Mouse (Mus musculus) midbrain, embryonic 14.5 days (tissue): Measurements from ENCODE around the gene Mtss1l. TPM values are rescaled to one million over a fixed set of nuclear protein-coding genes. Genes with fewer than 3 reads are reported as not detected.

ENCODE experiments used
- ATAC-seq: fragments of 200-750 bp; cut with Nextera tagmentation; 2 replicates; pipeline ENCODE4 v1.8.0; 2017; ENCODE audit warnings: moderate number of reproducible peaks, moderate library complexity; ENCODE audit not compliant: low FRiP score, low TSS enrichment
- DNase-seq: peaks from one replicate; pipeline ENCODE4 v3.0.0-alpha.2; 2015
- H3K27ac ChIP-seq: fragments of 300-500 bp; sonication (generic); replicated peaks from 2 replicates; pipeline ENCODE4 v1.5.1; 2014; ENCODE audit warnings: mild to moderate bottlenecking, low read depth, low read length, moderate library complexity
- H3K27me3 ChIP-seq: fragments of 300-500 bp; sonication (generic); 2 replicates; pipeline ENCODE4 v1.6.1; 2014; ENCODE audit warnings: low read length, control low read depth, mixed read lengths; ENCODE audit not compliant: control insufficient read depth, insufficient read depth
- H3K36me3 ChIP-seq: fragments of 300-500 bp; sonication (generic); 2 replicates; pipeline ENCODE4 v1.6.1; 2014; ENCODE audit warnings: low read length, control low read depth; ENCODE audit not compliant: control insufficient read depth, insufficient read depth
- H3K4me1 ChIP-seq: fragments of 300-500 bp; sonication (generic); 2 replicates; pipeline ENCODE4 v1.6.1; 2014; ENCODE audit warnings: mild to moderate bottlenecking, antibody characterized with exemption, low read length, control low read depth; ENCODE audit not compliant: control insufficient read depth, insufficient read depth
- H3K4me2 ChIP-seq: fragments of 300-500 bp; sonication (generic); 2 replicates; pipeline ENCODE4 v1.6.1; 2014; ENCODE audit warnings: mild to moderate bottlenecking, low read length, moderate library complexity
- H3K4me3 ChIP-seq: fragments of 300-500 bp; sonication (generic); replicated peaks from 2 replicates; pipeline ENCODE4 v1.5.1; 2014; ENCODE audit warnings: low read depth, low read length
- H3K9ac ChIP-seq: fragments of 300-500 bp; sonication (generic); replicated peaks from 2 replicates; pipeline ENCODE4 v1.6.1; 2014; ENCODE audit warnings: mild to moderate bottlenecking, low read length, moderate library complexity
- H3K9me3 ChIP-seq: fragments of 300-500 bp; sonication (generic); 2 replicates; pipeline ENCODE4 v1.6.1; 2016; ENCODE audit warnings: low read length, control low read depth, mixed read lengths; ENCODE audit not compliant: control insufficient read depth
- WGBS: fragments of 180-500 bp; shearing (Covaris S2); extraction: QIAGEN DNeasy Blood & Tissue Kit; methylation state at CpG from one replicate; pipeline ENCODE4 v1.1.7; 2014; 5-methylcytosine and 5-hydroxymethylcytosine counted together
- polyA plus RNA-seq: library from polyadenylated mRNA; unstranded; fragments of >200 nt; fragmentation: Nextera tagmentation; extraction: Ambion mirVana; gene quantifications from 2 replicates; pipeline ENCODE4 v1.2.1, GENCODE M21; 2014

Gene Mtss1l
- polyA plus RNA-seq, 1 experiment from 2014 or later, result 27.5 TPM

- DNase-seq, result no peak
- H3K4me1 ChIP-seq, result no peaks in the 10 kb centered on the region
- no peaks in the 10 kb centered on the region for H3K9me3 ChIP-seq
- no peaks in the 10 kb centered on the region for H3K27me3 ChIP-seq
- WGBS, result 58% methylated on average over 15 of the region's 15 CpGs
- no peak overlapping the region for H3K9ac ChIP-seq
- no peak for ATAC-seq
- H3K27ac ChIP-seq, result no peak overlapping the region
- no peak overlapping the region for H3K4me2 ChIP-seq
- H3K36me3 ChIP-seq, result no peaks in the 10 kb centered on the region
- H3K4me3 ChIP-seq, result no peak overlapping the region
Observed at GRCm38 (mm10) chr8:110755511-110756170, 34.4 kb downstream of the Mtss1l start.

DNA sequence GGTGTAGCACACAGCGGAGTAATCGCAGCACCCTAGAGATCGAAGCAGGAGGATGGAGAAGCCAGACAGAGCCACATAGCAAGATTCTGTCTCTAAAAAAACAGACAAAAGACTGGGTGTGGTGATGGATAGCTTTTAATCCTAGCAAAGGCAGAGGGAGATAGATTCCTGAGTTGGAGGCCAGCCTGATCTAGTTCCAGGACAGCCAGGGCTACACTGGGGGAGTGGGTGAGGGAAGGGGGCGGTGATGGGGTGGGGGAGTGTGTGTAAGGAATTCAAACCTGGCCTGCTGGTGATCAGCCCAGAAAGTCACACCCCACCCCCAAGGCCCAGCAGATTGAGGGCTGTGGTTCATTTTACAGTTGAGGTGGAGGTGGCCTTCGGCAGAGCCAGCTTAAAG is 34.9 kb downstream of the Mtss1l start:
- 84% methylated on average over 5 of the region's 5 CpGs for WGBS
- Histone ChIP-seq H3K9ac (no peak overlapping the region), H3K36me3 (no peaks in the 10 kb centered on the region), H3K4me3 (no peak overlapping the region), H3K27me3 (no peaks in the 10 kb centered on the region), H3K27ac (no peak overlapping the region), H3K9me3 (no peaks in the 10 kb centered on the region), H3K4me2 (no peak overlapping the region), H3K4me1 (no peaks in the 10 kb centered on the region)
- DNase-seq (no peak), ATAC-seq (no peak)

DNA sequence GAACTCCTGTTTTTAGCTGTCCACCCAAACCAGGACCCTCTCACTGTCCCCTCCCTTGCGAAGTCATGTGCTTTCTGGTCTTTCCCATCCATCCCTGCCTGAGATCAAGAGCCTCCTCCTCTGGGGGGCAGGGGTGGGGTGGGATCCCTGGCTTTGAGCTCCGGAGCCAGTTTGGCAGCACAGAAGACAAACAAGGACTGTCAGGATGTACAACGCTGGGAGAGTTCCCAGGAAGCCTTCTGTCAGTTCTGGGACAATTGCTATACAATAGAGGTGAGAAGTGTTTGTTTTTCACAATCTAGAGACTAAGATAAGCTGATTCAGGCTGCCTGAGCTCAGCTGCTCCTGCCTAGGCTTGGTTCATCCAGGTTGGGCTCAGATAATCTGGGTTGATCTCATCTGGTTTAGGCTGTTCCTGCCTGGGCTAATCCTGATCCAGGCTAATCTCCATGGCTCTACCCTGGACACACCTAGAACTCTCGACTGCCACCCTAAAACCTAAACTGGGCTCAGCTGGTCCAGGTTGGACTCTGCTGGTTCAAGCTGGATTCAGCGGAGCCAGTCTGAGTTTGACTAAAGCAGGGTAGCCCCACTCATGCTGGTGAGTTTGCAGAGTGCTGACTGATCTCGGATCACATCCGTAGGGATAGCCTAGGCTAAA is 39.1 kb downstream of the Mtss1l start:
- Histone ChIP-seq H3K27ac (no peak overlapping the region), H3K4me3 (no peak overlapping the region), H3K9me3 (no peaks in the 10 kb centered on the region), H3K4me1 (no peaks in the 10 kb centered on the region), H3K4me2 (no peak overlapping the region), H3K9ac (no peak overlapping the region), H3K36me3 (no peaks in the 10 kb centered on the region), H3K27me3 (no peaks in the 10 kb centered on the region)
- ATAC-seq, result no peak
- no peak for DNase-seq
- 72% methylated on average over 7 of the region's 7 CpGs for WGBS

DNA sequence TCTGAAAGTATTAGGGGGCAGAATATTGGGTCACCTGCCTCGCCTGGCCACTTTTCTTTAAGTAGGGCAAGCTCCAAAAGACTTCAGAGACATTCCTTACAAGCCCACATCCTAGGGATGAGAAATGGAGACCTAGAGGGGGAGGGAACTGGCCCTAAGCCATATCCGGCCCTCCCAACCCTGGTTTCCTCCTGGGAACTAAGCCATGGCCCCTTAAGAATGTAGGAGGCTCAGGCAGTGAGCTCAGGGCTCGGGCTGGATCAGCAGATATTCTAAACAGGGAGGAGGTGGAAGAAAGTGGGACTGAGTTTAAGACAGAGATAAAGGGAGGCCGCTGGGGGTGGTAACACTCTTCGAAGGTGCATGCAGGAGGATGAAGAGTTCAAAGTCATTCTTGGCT is 39.9 kb downstream of the Mtss1l start:
- Histone ChIP-seq H3K4me3 (no peak overlapping the region), H3K9ac (no peak overlapping the region), H3K27me3 (no peaks in the 10 kb centered on the region), H3K4me1 (no peaks in the 10 kb centered on the region), H3K36me3 (no peaks in the 10 kb centered on the region), H3K9me3 (no peaks in the 10 kb centered on the region), H3K27ac (no peak overlapping the region), H3K4me2 (no peak overlapping the region)
- DNase-seq (no peak), ATAC-seq (no peak)
- WGBS, result 52% methylated on average over 5 of the region's 5 CpGs

- no peaks in the 10 kb centered on the region for H3K36me3 ChIP-seq
- no peaks in the 10 kb centered on the region for H3K4me1 ChIP-seq
- no peaks in the 10 kb centered on the region for H3K27me3 ChIP-seq
- H3K9ac ChIP-seq, result no peak overlapping the region
- DNase-seq (no peak), ATAC-seq (no peak)
- no peak overlapping the region for H3K27ac ChIP-seq
- no peaks in the 10 kb centered on the region for H3K9me3 ChIP-seq
- H3K4me3 ChIP-seq, result no peak overlapping the region
- 74% methylated on average over 6 of the region's 6 CpGs for WGBS
- H3K4me2 ChIP-seq, result no peak overlapping the region
Observed at GRCm38 (mm10) chr8:110761988-110762387, 40.7 kb downstream of the Mtss1l start.

GRCm38 (mm10) chr8:110764671-110765070 is 43.4 kb downstream of the Mtss1l start:
- no peak overlapping the region for H3K9ac ChIP-seq
- H3K36me3 ChIP-seq, result no peaks in the 10 kb centered on the region
- ATAC-seq, result no peak
- no peak overlapping the region for H3K27ac ChIP-seq
- H3K4me2 ChIP-seq, result no peak overlapping the region
- H3K27me3 ChIP-seq, result no peaks in the 10 kb centered on the region
- H3K4me3 ChIP-seq, result no peak overlapping the region
- H3K9me3 ChIP-seq, result no peaks in the 10 kb centered on the region
- DNase-seq, result no peak
- WGBS, result 50% methylated on average over 3 of the region's 3 CpGs
- H3K4me1 ChIP-seq, result no peaks in the 10 kb centered on the region

GRCm38 (mm10) chr8:110767261-110767660 is 46.0 kb downstream of the Mtss1l start:
- 92% methylated on average over 6 of the region's 6 CpGs for WGBS

GRCm38 (mm10) chr8:110772452-110772851 is 51.2 kb downstream of the Mtss1l start:
- H3K27me3 ChIP-seq, result no peaks in the 10 kb centered on the region
- H3K36me3 ChIP-seq, result no peaks in the 10 kb centered on the region
- no peak overlapping the region for H3K4me3 ChIP-seq
- DNase-seq (no peak), ATAC-seq (no peak)
- no peaks in the 10 kb centered on the region for H3K4me1 ChIP-seq
- WGBS, result 87% methylated on average over 7 of the region's 7 CpGs
- H3K4me2 ChIP-seq, result no peak overlapping the region
- H3K27ac ChIP-seq, result no peak overlapping the region
- H3K9me3 ChIP-seq, result no peaks in the 10 kb centered on the region
- H3K9ac ChIP-seq, result no peak overlapping the region

More at GRCm38 (mm10) chr8:110767261-110767660, 46.0 kb downstream of the Mtss1l start:
- no peak overlapping the region for H3K4me2 ChIP-seq
- H3K9me3 ChIP-seq, result no peaks in the 10 kb centered on the region
- no peak overlapping the region for H3K27ac ChIP-seq
- H3K27me3 ChIP-seq, result no peaks in the 10 kb centered on the region
- DNase-seq (no peak), ATAC-seq (no peak)
- H3K36me3 ChIP-seq, result no peaks in the 10 kb centered on the region
- no peak overlapping the region for H3K4me3 ChIP-seq
- no peaks in the 10 kb centered on the region for H3K4me1 ChIP-seq
- no peak overlapping the region for H3K9ac ChIP-seq

- H3K27me3 ChIP-seq, result no peaks in the 10 kb centered on the region
- no peak overlapping the region for H3K27ac ChIP-seq
- no peak overlapping the region for H3K9ac ChIP-seq
- no peaks in the 10 kb centered on the region for H3K4me1 ChIP-seq
- WGBS, result 91% methylated on average over 3 of the region's 3 CpGs
- ATAC-seq (no peak), DNase-seq (no peak)
- H3K9me3 ChIP-seq, result no peaks in the 10 kb centered on the region
- no peak overlapping the region for H3K4me3 ChIP-seq
- no peak overlapping the region for H3K4me2 ChIP-seq
- H3K36me3 ChIP-seq, result no peaks in the 10 kb centered on the region
Observed at GRCm38 (mm10) chr8:110774047-110774446, 52.8 kb downstream of the Mtss1l start.
